Mouse (Mus musculus) monocyte, adult 2 months (primary cell): ENCODE measurements around the gene Hoxd1.

Experiments used
- DNase-seq, 2 experiments: peaks; one replicate each; pipeline ENCODE4 v3.0.0; 2022; ENCODE audit warnings: low spot score in 2 of 2, low read depth in 1 of 2

The Hoxd1 gene

DNA sequence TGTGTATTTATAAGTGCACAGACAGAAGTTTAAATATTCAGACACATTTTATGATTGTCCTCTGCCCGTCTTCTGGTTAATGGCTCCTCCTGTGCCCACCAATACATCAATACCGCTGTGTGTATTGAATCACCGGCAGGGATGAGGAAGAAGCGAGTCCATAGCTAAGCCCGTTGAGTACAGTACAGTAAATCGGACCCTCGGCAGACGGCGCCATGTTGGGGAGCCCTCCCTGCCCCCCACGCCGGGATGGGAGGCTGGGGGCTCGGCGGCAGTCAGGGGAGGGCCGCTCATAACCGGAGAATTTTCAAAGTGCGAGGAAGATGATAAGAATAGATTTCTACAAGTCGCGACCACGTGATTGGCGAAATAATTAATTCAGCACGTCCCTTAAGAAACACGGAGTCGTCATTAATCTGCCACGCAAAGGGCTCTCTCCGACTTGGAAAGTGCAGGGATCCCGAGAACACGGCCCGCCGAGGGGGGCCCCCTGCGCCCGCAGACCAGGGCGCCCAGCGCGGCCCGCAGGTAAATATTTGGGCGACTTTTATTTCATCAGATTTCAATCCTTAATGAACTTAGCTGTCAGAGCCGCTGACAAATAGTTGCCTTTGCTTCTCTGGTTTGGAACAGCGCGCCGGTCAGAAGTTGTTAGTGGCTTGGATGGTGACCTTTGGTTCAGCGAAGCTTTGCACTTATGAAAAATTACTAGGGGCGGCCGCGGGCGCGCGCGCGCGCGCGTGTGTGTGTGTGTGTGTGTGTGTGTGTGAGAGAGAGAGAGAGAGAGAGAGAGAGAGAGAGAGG, 30.1 kb upstream of the Hoxd1 start:
- no peak for DNase-seq

DNA sequence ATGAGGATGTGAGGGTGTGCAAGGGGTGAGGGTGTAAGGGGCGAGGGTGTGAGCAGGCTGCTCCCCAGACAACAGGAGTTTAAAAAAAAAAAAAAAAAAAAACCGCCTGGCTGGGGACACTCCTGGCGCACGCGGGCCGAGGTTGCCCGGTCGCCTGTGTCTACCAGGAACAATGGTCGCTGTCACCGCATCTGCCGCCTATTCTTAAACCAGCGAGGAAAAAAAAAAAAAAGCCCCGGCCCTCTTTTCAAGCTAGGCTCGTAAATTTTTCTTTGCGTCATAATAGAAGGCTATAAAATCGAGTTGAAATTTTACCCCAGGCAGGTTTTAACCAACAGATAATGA, 29.5 kb upstream of the Hoxd1 start:
- no peak for DNase-seq

DNA sequence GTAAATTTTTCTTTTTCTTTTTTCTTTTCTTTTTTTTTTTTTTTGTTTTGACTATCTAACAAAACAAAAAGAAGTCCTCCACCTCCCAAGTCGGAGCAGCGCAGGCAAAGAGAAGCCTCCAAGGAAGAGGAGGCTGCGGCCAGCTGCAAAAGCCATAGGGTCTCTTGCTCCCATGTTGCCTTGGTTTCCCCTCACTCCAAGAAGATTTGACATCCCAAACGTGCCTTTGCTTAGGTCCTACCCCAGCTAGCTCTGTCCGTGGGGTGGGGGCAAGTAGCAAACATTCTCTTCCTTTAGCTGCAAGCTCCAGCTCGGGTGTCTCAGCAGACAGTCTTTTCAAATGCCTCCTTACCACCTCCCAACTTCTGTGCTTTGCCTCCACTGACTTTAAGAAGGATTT, 29.0 kb upstream of the Hoxd1 start:
- DNase-seq = no peak

DNA sequence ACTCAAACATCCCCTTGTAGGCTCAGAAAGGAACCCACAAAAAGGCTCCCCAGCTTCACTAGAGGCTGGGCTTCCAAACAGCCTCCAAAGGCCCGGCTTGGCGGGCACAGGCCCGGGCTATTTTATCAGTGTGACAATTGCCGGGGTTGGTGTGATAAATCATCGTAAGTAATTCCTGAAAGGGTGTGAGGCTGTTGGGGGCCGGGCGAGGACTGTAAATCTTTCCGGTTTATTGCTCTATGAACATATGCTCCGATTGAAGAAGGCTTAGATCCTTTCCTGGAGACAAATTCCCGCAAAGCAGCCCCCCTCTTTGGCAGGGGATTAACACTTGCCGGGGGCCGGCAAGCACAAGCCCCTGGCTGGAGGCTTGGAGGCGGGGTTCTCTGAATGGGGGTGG, 28.3 kb upstream of the Hoxd1 start:
- no peak for DNase-seq

DNA sequence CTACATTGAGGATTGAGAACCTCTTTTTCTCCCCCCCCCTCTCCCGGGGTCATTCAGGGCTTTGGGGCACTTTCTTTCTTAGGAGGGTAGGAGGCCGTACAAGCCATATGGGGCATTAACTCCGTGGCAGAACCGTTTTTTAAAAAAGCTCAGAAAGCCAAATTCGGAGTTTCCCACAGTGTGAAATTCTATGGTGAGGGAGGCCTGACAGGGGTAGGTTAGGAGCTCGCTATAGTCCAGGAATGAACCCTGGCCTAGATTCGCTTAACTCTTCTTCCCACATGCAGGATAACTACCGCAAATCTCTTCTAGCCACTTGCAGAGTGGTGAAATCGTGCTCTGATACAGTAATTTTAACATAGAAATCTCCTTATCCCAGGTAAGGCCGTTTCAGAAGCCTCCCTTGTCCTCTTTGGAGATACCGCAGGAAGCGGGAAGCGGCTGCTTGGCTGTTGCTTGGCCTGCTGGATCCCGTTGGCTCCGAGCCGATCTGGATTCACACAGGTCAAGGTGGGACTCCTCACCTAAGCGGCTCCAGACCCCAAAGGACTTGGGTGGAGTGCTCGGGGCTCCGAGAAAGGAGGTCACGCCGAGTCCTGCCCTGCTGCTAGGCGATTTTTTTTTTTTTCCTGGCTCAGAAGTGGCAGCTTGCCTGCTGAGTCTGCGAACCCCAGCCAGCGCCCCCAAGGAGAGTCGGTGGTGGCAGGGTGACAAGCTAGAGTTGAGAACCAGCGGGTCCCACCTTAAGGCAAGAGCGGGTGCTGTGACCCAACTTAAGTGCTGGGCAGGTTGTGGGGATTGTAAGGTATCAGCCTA, 27.6 kb upstream of the Hoxd1 start:
- DNase-seq = no peak

DNA sequence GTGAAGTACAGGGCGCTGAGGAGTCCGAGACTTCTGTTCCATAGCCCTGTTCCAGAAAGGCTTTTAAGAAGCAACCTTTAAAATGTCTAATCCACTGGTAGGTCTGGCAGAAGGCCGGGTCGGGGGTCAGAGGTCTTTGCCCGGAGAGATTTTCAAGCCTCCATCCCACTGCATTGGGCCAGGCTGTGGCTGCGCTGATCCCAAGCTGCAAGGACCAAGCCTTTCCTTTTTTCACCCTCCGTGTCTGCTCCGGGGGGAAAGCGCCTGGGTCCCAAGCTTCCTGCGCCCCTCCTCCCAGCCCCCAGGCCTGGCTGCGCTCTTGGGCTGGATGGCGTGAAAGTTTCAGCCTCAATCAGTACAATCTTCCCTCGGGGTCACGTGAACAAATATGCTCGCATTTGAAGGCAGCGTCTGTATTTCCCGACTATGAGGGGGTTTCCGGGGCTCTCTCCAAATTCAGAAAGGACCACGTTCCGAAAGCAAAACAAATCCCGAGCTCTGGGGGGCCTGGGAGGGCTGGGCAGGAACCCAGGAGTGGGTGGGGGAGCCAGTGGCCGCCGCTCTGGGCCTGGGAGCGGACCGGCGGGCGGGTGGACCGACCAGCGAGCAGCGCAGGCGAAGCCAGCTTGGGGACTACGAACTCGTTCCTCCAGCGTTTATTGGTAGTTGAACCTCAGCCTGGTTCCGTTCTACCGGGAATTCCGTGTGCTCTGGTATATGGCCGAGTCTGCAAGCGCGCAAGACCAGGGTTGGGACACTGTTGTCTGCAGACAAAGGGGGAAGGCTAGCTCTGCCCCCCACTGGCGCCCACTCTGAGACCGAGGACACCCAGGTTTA, 26.7 kb upstream of the Hoxd1 start:
- no peak for DNase-seq

DNA sequence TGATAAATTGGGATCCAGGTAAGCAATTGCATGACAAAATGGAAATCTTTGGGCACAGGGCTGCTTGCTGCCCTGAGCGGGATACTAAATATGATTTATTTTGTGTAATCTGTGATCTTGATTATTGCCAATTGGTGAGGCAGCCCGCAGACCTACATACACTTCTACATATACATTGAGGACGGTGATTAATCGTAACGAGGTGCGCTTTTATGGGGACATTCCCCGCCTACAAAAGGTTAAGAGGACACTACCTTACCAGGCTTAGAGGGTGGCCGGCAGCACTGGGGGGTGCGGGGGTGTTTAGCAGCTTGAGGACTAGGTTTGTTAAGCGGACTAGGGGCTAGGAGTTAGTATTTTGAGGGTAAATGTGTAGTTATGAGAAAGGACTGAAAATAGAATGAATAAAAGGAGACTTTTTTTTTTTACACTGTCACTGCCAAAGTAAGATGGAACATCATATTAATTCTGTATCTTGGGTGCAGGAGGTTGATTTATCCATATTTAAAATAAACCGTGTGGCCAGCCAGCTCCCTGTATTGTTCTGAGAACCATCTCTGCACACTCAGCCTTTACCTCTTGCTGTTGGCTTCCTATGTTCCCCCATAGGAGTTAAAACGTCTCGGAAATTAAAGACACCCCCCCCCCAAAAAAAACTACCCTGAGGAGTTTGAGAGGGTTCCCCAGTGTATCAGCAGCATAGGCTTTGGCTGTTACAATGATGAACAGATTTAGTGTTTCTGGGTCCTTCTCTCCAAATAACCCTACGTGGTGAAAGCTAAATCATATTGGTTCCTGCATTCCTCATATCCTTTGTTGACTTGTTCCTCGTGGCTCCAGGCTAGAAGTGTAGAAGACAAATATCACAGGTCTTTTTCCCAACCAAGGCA, 25.8 kb upstream of the Hoxd1 start:
- no peak for DNase-seq

DNA sequence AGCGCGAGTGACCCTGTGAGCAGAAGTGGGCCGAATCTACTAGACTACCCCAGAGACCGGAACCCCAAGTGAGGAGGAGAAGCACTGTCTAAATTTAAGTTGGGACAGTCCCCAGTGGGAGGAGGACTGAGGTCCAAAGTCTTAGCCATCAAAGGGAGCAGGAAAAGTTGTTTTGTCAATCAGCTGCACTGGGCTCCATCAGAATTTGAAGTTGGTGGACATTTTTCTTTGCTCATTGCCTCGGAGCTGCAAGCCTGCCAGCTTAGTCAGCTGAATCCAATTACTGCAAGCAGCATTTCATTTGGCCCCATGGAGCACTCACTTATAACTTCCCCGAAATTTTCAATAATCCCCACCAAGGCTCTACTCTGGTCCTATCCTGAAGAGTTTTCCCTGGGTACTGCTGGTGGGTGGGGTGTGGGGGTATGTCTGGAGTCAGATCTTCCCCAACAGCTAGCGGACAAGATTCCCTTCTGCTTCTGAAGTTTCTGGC, 25.2 kb upstream of the Hoxd1 start:
- no peak for DNase-seq

DNA sequence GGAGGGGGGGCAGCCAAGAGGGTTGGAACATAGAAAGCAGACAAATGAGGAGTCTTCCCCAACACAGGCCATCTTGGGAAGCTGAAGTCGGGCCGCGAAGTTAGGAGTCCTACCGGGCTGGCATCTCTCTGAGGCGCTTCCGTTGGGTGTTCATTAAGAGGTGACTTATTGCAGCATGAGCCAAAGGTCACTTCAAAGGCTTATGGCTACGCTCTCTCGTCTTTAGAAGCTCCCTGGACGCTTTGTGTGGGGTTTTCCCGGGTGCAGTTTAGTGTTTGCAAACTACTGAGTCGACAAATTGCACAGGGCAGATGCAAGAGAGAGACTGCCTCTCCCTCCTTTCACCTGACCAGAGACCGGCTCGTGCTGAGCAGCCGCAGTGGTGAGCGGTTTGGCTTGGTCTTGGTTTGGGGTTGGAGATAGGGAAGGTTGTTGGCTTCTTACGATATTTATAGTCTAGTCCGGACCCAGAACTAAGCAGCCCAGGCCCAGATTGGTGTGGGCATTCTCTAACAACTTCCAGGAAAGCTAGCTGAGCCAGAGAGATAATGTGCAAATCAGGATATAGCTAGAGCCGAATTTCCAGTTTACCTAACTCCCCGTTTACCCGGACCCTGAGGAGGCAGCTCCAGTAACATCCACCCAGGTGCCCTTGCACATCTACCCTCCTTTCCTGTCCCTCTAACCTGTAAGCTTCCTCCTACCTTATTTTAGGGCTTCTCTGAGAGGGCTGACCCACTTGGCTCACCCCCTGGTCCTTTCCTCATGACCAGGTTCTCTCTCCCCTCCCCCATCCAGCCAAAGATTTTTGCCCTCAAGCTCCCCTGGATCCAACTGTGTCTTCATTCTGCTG, 23.9 kb upstream of the Hoxd1 start:
- no peak for DNase-seq

DNA sequence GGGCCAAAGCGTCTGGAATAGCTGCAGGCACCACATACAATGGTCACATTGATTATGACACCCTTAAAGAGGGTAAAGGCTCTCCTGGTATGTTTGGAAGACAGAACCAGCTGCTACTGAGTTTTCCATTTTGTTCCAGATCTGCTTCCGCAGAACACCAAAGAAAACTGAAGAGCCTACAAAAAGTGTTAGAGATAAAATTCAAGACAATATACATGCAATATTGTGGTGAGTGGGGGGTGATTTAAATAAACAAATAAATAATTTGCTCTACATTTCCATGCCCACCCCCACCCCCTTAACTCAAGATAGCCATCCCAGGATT, 23.3 kb upstream of the Hoxd1 start:
- DNase-seq = no peak

DNA sequence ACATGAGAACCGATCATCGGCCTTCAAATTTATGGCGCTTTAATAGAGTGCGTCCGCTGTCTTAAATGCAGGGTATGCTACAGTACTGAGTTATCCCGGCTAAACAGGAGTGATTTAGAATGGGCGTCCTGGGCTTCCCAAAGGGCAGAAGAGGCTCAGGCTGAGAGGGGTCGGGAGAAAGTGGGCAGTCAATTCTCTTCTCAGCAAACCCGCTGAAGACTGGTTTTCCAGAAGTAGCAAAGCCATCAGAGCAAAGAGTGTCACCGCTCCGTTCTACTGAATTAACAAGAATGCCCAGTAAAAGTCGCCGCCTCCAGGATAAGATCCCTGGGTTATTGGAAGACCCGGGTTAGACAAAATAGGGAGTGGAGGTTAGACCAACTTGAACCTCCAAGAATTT, 22.9 kb upstream of the Hoxd1 start:
- DNase-seq = no peak

DNA sequence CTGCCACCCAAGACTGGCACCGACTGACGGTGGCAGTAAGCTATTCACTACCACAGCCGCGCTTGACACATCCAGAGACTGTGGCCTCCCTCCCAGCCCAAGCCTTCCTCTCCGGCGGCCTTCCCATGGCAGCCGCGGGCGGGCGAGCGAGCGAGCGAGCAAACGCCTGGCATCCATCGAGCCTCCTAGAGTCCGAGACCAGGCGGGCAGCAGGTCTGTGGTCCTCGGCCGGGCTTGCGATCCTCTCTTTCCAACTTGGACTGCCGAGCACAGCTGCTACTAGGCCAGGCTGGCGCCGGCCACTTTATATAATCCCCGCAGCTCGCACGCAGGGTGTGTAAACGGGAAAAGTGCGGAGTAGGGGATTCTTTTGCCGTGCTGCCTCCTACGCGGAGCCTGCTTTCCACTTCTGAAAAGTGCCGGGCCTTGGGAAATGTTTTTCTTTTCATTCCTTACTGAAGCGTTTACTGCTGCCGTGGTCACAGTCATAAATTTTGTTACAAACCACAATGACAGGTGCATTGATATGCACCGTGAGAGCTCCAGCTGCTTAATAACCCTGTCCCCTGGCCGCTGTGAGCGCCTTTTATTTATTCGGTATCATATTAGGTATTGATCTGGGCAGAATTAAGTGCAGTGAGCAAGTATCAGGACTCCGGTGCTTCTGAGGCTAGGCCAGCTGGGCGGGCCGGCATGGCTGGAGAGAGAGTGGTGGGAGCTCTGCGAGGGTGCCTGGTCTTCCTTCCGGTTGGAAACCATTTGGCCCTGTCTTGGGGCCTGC, 22.3 kb upstream of the Hoxd1 start:
- DNase-seq = no peak

DNA sequence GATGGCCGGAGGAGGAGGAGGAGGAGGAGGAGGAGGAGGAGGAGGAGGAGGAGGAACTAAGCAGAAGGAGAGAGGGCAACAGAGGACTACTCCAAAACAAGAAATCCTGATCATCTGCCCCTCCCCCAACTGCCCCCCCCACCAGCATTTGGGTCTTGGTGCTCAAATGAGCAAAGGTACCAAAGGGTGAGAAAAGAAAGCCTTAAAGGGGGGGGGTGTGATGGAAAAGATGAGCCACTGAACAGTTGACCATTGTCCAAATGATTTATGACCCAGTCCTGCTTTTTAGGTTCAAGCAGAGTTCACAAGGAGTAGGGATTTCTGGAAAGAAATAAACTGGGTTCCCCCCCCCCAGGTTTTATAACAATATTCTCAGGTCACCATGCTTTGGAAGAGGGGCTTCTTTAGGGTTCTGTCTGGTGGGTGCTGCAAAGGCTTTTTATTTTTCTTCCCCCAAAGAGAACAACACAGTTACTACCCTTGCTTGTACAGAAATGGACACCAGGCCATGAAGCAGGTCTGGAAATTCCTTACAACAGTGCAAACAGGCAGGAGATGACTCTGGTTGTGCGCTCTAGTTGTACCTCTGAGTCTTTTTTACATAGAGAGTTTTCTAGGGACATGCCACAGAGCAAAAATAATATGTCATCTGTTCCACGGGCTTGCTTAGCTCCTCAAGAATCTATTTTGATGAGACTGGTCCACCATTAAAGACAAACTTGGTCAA, 21.4 kb upstream of the Hoxd1 start:
- no peak for DNase-seq

DNA sequence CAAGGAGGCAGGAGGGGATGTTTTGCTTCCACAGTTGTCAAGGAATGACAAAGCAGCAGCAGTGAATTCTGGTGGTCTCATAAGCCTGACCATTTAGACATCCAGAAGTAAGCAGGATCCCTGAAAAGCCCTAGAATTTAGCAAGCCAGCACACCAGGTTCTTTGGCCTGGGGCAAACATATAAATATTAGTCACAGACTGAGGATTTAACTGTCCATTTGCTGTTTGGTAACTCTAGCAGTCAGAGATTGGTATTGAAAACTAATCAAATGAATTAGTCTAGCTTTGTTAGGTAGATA, 20.9 kb upstream of the Hoxd1 start:
- no peak for DNase-seq

DNA sequence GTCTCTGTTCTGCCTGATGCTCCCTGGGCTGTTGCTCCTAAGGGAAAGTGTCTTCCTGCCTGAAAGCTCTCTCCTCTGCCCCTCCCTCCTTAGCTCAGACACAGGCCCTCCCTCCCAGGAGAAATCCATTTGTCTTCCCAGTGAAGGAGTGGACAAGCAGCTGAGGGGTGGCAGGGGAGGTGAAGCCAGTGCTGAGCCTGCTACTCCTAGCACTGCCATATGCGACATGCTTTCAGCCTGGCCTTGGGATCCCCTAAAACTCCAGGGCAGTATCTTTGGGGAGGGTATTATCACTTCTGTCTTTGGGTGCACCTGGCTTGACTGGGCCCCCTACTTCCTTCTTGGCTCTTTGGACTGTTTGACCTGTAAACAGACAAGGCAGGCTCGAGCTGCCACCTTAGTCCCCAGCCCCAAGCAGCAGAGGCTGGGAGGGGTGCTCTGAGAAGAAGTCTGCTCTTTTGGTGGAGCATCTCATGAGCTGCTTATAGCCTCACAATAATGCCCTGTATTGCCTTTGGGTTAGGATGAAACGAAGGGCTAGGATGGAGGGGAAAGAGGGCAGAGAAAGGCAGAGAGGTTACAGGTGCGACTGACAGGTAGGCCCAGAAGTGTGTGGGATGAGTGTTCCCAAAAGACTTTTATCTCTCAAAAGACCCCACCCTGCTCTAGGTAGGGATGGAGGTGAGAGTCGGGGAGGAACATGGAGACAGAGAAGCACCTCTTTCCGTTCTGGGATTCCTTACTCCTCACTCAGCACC, 17.1 kb upstream of the Hoxd1 start:
- DNase-seq = no peak

DNA sequence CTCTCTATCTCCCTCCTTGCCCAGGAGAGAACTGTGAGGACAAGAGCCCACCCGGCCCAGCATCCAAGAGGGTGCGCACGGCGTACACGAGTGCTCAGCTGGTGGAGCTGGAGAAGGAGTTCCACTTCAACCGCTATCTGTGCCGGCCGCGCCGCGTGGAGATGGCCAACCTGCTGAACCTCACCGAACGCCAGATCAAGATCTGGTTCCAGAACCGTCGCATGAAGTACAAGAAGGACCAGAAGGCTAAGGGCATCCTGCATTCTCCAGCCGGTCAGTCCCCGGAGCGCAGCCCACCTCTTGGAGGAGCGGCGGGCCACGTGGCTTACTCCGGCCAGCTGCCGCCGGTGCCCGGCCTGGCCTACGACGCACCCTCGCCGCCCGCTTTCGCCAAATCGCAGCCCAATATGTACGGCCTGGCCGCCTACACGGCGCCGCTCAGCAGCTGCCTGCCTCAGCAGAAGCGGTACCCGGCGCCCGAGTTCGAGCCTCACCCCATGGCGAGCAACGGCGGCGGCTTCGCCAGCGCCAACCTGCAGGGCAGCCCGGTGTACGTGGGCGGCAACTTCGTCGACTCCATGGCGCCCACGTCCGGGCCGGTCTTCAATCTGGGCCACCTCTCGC, 16.4 kb upstream of the Hoxd1 start:
- no peak for DNase-seq

DNA sequence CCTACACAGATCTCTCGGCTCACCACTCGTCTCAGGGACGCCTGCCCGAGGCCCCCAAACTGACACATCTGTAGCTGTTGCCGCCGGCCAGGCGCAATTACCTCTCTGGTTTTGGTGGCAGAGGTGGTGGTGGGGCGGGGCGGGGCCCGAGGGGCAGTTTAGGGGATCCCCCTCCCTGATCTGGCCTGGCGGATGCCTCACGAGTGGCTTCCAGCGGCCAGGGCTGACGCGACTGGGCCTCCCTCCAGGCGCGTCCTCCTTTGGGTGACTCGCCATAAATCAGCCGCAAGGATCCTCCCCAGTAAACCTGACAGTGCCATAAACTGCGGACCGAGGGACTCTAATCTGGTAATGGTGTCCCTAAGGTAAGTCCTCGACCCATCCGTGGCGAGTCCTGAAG, 15.8 kb upstream of the Hoxd1 start:
- DNase-seq = no peak
